In the genomic region with DNA sequence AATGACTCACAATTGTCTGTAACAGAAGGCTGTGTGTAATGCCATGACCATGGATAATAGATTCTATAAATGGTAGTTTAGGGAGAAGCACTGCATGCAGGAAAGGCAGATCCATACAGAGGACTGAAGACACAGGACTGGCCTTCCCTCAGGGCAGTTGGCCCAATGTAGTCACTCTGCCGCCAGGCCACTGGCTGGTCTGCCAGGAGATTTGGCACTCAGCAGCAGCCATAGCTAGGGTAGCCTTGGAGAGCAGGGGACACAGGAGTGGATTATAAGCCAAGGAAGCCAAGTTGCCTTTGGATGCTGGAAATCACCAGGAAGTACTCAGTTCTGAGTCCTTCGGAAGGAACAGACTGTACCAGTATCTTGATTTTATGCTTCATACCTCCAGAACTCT, we compare ENCODE assay signal across 17 mouse cellular contexts. TPM values are rescaled to one million over a fixed set of nuclear protein-coding genes. Genes with fewer than 3 reads are reported as not detected.
DNase-seq lines count a peak whose midpoint lies in the region; TF ChIP-seq lines count a peak whose summit lies in the region.
"Had no signal": no experiment of that assay in that cellular context is flagged by ENCODE, and none has a peak within 500 bp of the region (broad histone marks: within the 10 kb centered on the region; RNA-seq: fewer than 3 reads in every experiment).

No protein-coding gene starts in this region.

- no peak for TF ChIP-seq CTCF in gastrocnemius, adult 2 months (IDR thresholded peaks at IDR 0.05)

- peak; percentile 34 for DNase-seq in adrenal gland, adult 2 months
- no peak for DNase-seq in adrenal gland, adult 8-10 months
- DNase-seq in cerebellum, postnatal 10 days, result peak; percentile 33 to 69
- no peak for DNase-seq in cerebellum, adult 11 months
- DNase-seq in gastrocnemius, adult 2 months, result peak; percentile 34
- DNase-seq in gastrocnemius, postnatal 14 days, result no peak
- DNase-seq in layer of hippocampus, postnatal 14 days (ENCODE audit: low spot score in 2 of 2), result peak; percentile 8 to 24
- DNase-seq in layer of hippocampus, adult 8-10 months (ENCODE audit: low spot score in 2 of 2), result no peak
- DNase-seq: B cell, adult 2 months; cerebellum, adult 8-10 months; kidney, adult 8-10 months had no signal

- intact Hi-C loops in gastrocnemius, adult 2 months (cut with DNase I), result no loop called here
- intact Hi-C loops in gastrocnemius, postnatal 14 days (cut with DNase I; ENCODE audit: low total_unique reads), result no loop called here

- no peak overlapping the region for H3K4me3 ChIP-seq in gastrocnemius, adult 2 months
- H3K4me3 ChIP-seq: embryonic facial prominence, embryonic 13.5 days; forebrain, embryonic 12.5 days; heart, embryonic 12.5 days; hindbrain, embryonic 10.5 days had no signal

- no peak overlapping the region for H3K27ac ChIP-seq in gastrocnemius, adult 2 months
- H3K27ac ChIP-seq: embryonic facial prominence, embryonic 13.5 days; forebrain, embryonic 12.5 days; hindbrain, embryonic 10.5 days; hindbrain, embryonic 14.5 days had no signal

RNA-seq across cellular contexts. Expression of gene Atg2b, which starts 9.0 kb away (rescaled TPM):
- total RNA-seq in adrenal gland, adult 2 months (2021), result 10 to 100 TPM; 22.7 to 28.9 TPM
- polyA plus RNA-seq in adrenal gland, adult 2 months (2012; rRNA removed), result 12.7 and 14.4 TPM in 2 replicates
- total RNA-seq in adrenal gland, adult 8-10 months (2022), result 10 to 100 TPM; 27.4 to 40.7 (median 31.9) TPM
- total RNA-seq in gastrocnemius, adult 2 months (2021), result 10 to 100 TPM; 18.9 to 19.1 TPM
- total RNA-seq in gastrocnemius, postnatal 14 days (2021), result 10 to 100 TPM; 14.0 to 14.6 TPM
- total RNA-seq in layer of hippocampus, postnatal 14 days (2021), result 10 to 100 TPM; 40.4 to 44.7 TPM
- total RNA-seq in layer of hippocampus, adult 8-10 months (2022), result 10 to 100 TPM; 43.1 to 56.3 (median 47.8) TPM

RNA-seq across cellular contexts. Expression of gene Gskip, which starts 9.4 kb away (rescaled TPM):
- total RNA-seq in adrenal gland, adult 2 months (2021), result 10 to 100 TPM; 16.5 to 21.5 TPM
- 4.3 and 4.4 TPM in 2 replicates for polyA plus RNA-seq in adrenal gland, adult 2 months (2012; rRNA removed)
- 10 to 100 TPM; 20.3 to 25.9 (median 23.5) TPM for total RNA-seq in adrenal gland, adult 8-10 months (2022)
- total RNA-seq in gastrocnemius, adult 2 months (2021), result 1 to 10 TPM; 4.7 to 6.7 TPM
- 1 to 10 TPM; 4.5 to 5.6 TPM for total RNA-seq in gastrocnemius, postnatal 14 days (2021)
- total RNA-seq in layer of hippocampus, postnatal 14 days (2021), result 10 to 100 TPM; 17.3 to 17.5 TPM
- total RNA-seq in layer of hippocampus, adult 8-10 months (2022), result 10 to 100 TPM; 22.9 to 27.2 (median 26.3) TPM

RNA-seq across cellular contexts. Expression of gene Ak7, which starts 11.8 kb away (rescaled TPM):
- under 1 TPM; 0.12 to 0.48 TPM for total RNA-seq in adrenal gland, adult 2 months (2021)
- polyA plus RNA-seq in adrenal gland, adult 2 months (2012; rRNA removed), result 0.02 TPM in 1 of 2 replicates, not detected in the other
- total RNA-seq in adrenal gland, adult 8-10 months (2022), result 1 to 10 TPM in 1 of 4 experiments, under 1 TPM in 3; 0.12 to 1.1 (median 0.60) TPM
- not detected for total RNA-seq in gastrocnemius, adult 2 months (2021)
- total RNA-seq in gastrocnemius, postnatal 14 days (2021), result not detected
- 1 to 10 TPM; 1.9 to 3.3 TPM for total RNA-seq in layer of hippocampus, postnatal 14 days (2021)
- 1 to 10 TPM; 1.4 to 2.6 (median 1.8) TPM for total RNA-seq in layer of hippocampus, adult 8-10 months (2022)
- total RNA-seq: heart, adult 8-10 months had no signal

Comparison
In these comparisons a context has a peak if more than half of its experiments do, and no peak if none do; other contexts are left out.
1. DNase-seq: peak in adrenal gland, adult 2 months (single experiment), cerebellum, postnatal 10 days (2 of 2), gastrocnemius, adult 2 months (single experiment) and layer of hippocampus, postnatal 14 days (2 of 2); none in adrenal gland, adult 8-10 months (single experiment), cerebellum, adult 11 months (single experiment), gastrocnemius, postnatal 14 days (single experiment) and layer of hippocampus, adult 8-10 months (0 of 2).